Mouse (Mus musculus) activated CD4-positive, CD25-positive, alpha-beta regulatory T cell, adult 9 weeks (primary cell): Measurements from ENCODE around the gene Pou2f1. TPM values are rescaled to one million over a fixed set of nuclear protein-coding genes. Genes with fewer than 3 reads are reported as not detected.

Source experiments
- polyA plus RNA-seq: library from polyadenylated mRNA; unstranded; fragments of 100-300 nt; shearing (Covaris generic); gene quantifications from one replicate; pipeline ENCODE4 v1.2.1, GENCODE M21; 2017

Gene Pou2f1
- polyA plus RNA-seq: 23.5 TPM

DNA sequence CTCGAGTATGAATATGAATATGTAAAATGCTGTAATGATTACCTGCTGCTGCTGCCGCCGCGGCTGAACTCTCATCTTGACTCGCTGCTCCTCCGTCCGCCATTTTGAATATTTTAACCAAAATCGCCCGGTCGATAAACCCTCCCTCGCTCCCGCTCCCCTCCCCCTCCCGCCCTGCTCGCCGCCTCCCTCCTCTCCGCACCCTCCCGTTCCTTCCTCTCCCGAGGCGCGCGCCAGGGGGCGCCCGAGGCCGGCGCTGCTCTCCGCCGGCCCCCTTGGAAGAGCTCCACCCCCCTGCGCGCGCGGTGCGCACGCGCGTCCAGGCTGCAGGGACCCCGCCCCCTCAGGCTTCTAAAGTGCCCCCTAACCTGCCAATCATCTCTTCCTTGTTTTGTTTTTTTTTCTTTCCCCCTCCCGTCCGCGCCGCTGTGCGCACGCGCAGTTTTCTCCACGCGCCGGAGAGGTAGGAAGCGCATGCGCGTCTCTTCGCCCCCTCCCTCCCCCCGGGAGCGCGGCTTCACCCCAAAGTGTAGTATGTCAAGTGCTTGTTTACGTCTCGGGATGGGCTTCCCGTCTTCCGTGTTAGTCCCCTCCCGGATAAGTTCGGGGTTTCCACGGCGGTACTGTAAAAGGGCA is at the start of gene Pou2f1:
Gene Pou2f1, minus strand, starts transcription at position 159 of the 636 bp plus-strand sequence.

Other genes with a start within 250 kb of the Pou2f1 start
- gene Creg1, start 238.9 kb downstream of the Pou2f1 start, polyA plus RNA-seq: 47.0 TPM
- 494 TPM for gene Cd247, start 214.0 kb downstream of the Pou2f1 start, polyA plus RNA-seq
- not detected for gene Dusp27, start 125.2 kb upstream of the Pou2f1 start, polyA plus RNA-seq
- not detected for gene Gpa33, start 127.6 kb upstream of the Pou2f1 start, polyA plus RNA-seq
- not detected for gene Mael, start 236.1 kb upstream of the Pou2f1 start, polyA plus RNA-seq